Mouse (Mus musculus) small intestine, adult 2 months (tissue): ENCODE results near the gene Vtcn1. TPM values are rescaled to one million over a fixed set of nuclear protein-coding genes. Genes with fewer than 3 reads are reported as not detected.
"Not testable (repeated sequence)": the region's sequence is repeated elsewhere in the genome, so short reads cannot be mapped to it uniquely, and the experiment has no call there.

ENCODE experiments used
- H3K27ac ChIP-seq: fragments of 200-500 bp; 2 replicates; pipeline ENCODE4 v1.5.1; 2012; ENCODE audit warnings: low read depth, low read length, control low read depth, inconsistent platforms; ENCODE audit not compliant: insufficient read depth
- H3K27me3 ChIP-seq: fragments of 200-500 bp; 2 replicates; pipeline ENCODE4 v1.6.1; 2012; ENCODE audit warnings: mild to moderate bottlenecking, moderate library complexity, low read length, inconsistent platforms; ENCODE audit not compliant: control insufficient read depth, insufficient read depth
- H3K36me3 ChIP-seq: fragments of 200-500 bp; 2 replicates; pipeline ENCODE4 v1.6.1; 2012; ENCODE audit warnings: mild to moderate bottlenecking, low read length, control low read depth, inconsistent platforms; ENCODE audit not compliant: control insufficient read depth, insufficient read depth
- H3K4me1 ChIP-seq: fragments of 200-500 bp; 2 replicates; pipeline ENCODE4 v1.6.1; 2012; ENCODE audit warnings: low read length, inconsistent platforms, mixed read lengths; ENCODE audit not compliant: control insufficient read depth, insufficient read depth, insufficient read length
- H3K4me3 ChIP-seq: fragments of 200-500 bp; 2 replicates; pipeline ENCODE4 v1.5.1; 2012; ENCODE audit warnings: low read depth, mild to moderate bottlenecking, control low read depth, inconsistent platforms, low read length, moderate library complexity
- CTCF ChIP-seq: fragments of 200-500 bp; IDR thresholded peaks from 2 replicates; pipeline ENCODE4 v1.5.1; 2012; ENCODE audit warnings: low read depth, mild to moderate bottlenecking, control low read depth, inconsistent platforms, low read length, moderate library complexity, mixed read lengths; ENCODE audit not compliant: insufficient replicate concordance, insufficient read length; ENCODE audit errors: extremely low read depth
- POLR2A ChIP-seq: fragments of 200-500 bp; IDR thresholded peaks from 2 replicates; pipeline ENCODE4 v1.6.1; 2012; ENCODE audit warnings: low read depth, mild to moderate bottlenecking, control low read depth, inconsistent platforms, low read length, moderate library complexity
- WGBS: fragments of 180-500 bp; shearing (Covaris S2); methylation state at CpG from one replicate; pipeline ENCODE4 v1.1.7; 2018; 5-methylcytosine and 5-hydroxymethylcytosine counted together
- polyA plus RNA-seq: library from polyadenylated mRNA; depleted of rRNA; stranded (reverse); fragments of >200 nt; gene quantifications from 2 replicates; pipeline ENCODE4 v1.2.3, GENCODE M21; 2012

Vtcn1 gene
- polyA plus RNA-seq, 1 experiment, result not detected

- Histone ChIP-seq H3K36me3 (no peaks in the 10 kb centered on the region), H3K4me1 (peaks cover 3% of the 10 kb centered on the region; the same call in 1 of the 2 replicates), H3K27ac (no peak overlapping the region), H3K4me3 (no peak overlapping the region), H3K27me3 (no peaks in the 10 kb centered on the region)
- WGBS, result 87% methylated on average over 6 of the region's 6 CpGs
- TF ChIP-seq POLR2A (no peak), CTCF (no peak)
Measured at GRCm38 (mm10) chr3:100797166-100798145, 27.8 kb upstream of the Vtcn1 start.

GRCm38 (mm10) chr3:100798872-100799422, 26.3 kb upstream of the Vtcn1 start:
- H3K4me1 ChIP-seq, result peaks cover 3% of the 10 kb centered on the region; the same call in 1 of the 2 replicates
- WGBS, result 74% methylated on average over 3 of the region's 3 CpGs
- H3K4me3 ChIP-seq, result no peak overlapping the region
- no peak overlapping the region for H3K27ac ChIP-seq
- no peak for TF ChIP-seq POLR2A
- no peak for TF ChIP-seq CTCF
- no peaks in the 10 kb centered on the region for H3K27me3 ChIP-seq
- no peaks in the 10 kb centered on the region for H3K36me3 ChIP-seq

- WGBS, result 32% methylated on average over 1 of the region's 1 CpGs
- Histone ChIP-seq H3K27ac (no peak overlapping the region), H3K36me3 (no peaks in the 10 kb centered on the region), H3K27me3 (no peaks in the 10 kb centered on the region), H3K4me1 (no peaks in the 10 kb centered on the region), H3K4me3 (no peak overlapping the region)
- TF ChIP-seq CTCF, result no peak
- no peak for TF ChIP-seq POLR2A
Measured at GRCm38 (mm10) chr3:100804975-100805374, 20.3 kb upstream of the Vtcn1 start.

- WGBS, result 71% methylated on average over 6 of the region's 6 CpGs
- no peak for TF ChIP-seq POLR2A
- TF ChIP-seq CTCF, result no peak
Measured at GRCm38 (mm10) chr3:100805925-100806324, 19.3 kb upstream of the Vtcn1 start.

GRCm38 (mm10) chr3:100810461-100810860, 14.8 kb upstream of the Vtcn1 start:
- Histone ChIP-seq H3K4me3 (no peak overlapping the region), H3K36me3 (no peaks in the 10 kb centered on the region), H3K27me3 (no peaks in the 10 kb centered on the region), H3K4me1 (no peaks in the 10 kb centered on the region), H3K27ac (no peak overlapping the region)
- TF ChIP-seq CTCF, result no peak
- TF ChIP-seq POLR2A, result no peak
- WGBS, result 40% methylated on average over 2 of the region's 2 CpGs

More at GRCm38 (mm10) chr3:100805925-100806324, 19.3 kb upstream of the Vtcn1 start:
- Histone ChIP-seq H3K27me3 (no peaks in the 10 kb centered on the region), H3K27ac (no peak overlapping the region), H3K4me1 (no peaks in the 10 kb centered on the region), H3K4me3 (no peak overlapping the region), H3K36me3 (no peaks in the 10 kb centered on the region)

- no peak for TF ChIP-seq CTCF
- no peak for TF ChIP-seq POLR2A
- WGBS, result 84% methylated on average over 2 of the region's 2 CpGs
- no peaks in the 10 kb centered on the region for H3K36me3 ChIP-seq
- no peaks in the 10 kb centered on the region for H3K27me3 ChIP-seq
- H3K4me1 ChIP-seq, result no peaks in the 10 kb centered on the region
- no peak overlapping the region for H3K4me3 ChIP-seq
- no peak overlapping the region for H3K27ac ChIP-seq
Measured at GRCm38 (mm10) chr3:100811836-100812235, 13.4 kb upstream of the Vtcn1 start.

- not testable (repeated sequence) for H3K4me1 ChIP-seq, H3K36me3 ChIP-seq, H3K27me3 ChIP-seq, H3K27ac ChIP-seq, H3K4me3 ChIP-seq
- 31% methylated on average over 1 of the region's 1 CpGs for WGBS
Measured at GRCm38 (mm10) chr3:100815490-100815889, 9.8 kb upstream of the Vtcn1 start.
